Mouse (Mus musculus): ENCODE data around the gene Gnmt. TPM values are rescaled to one million over a fixed set of nuclear protein-coding genes. Genes with fewer than 3 reads are reported as not detected.
A peak's percentile ranks its signal among the peaks of the same experiment; 100 is the strongest.

Gnmt gene
- polyA plus RNA-seq, 1 experiment from 2014 or later, result 2.8 TPM

- Histone ChIP-seq H3K36me3 (peaks cover 53% of the 10 kb centered on the region), H3K27ac (no peak overlapping the region), H3K4me3 (replicated peaks) (no peak overlapping the region), H3K9me3 (replicated peaks) (no peaks in the 10 kb centered on the region), H3K9ac (no peak overlapping the region), H3K4me1 (peaks cover 23% of the 10 kb centered on the region), H3K27me3 (no peaks in the 10 kb centered on the region), H3K4me2 (no peak overlapping the region)
- 82% methylated on average over 6 of the region's 6 CpGs for WGBS
- ATAC-seq (replicated peaks; ENCODE audit: low FRiP score), result no peak
Measured at GRCm38 (mm10) chr17:46698515-46698914, 30.5 kb downstream of the Gnmt start.

GRCm38 (mm10) chr17:46694517-46695063 is 34.4 kb downstream of the Gnmt start:
- no peaks in the 10 kb centered on the region for H3K4me1 ChIP-seq
- H3K36me3 ChIP-seq, result peaks cover 65% of the 10 kb centered on the region
- H3K4me2 ChIP-seq, result no peak overlapping the region
- WGBS, result 44% methylated on average over 1 of the region's 1 CpGs
- no peak for ATAC-seq (replicated peaks; ENCODE audit: low FRiP score)
- no peaks in the 10 kb centered on the region for H3K9me3 ChIP-seq (replicated peaks)
- no peak overlapping the region for H3K27ac ChIP-seq
- no peaks in the 10 kb centered on the region for H3K27me3 ChIP-seq
- no peak overlapping the region for H3K4me3 ChIP-seq (replicated peaks)
- no peak overlapping the region for H3K9ac ChIP-seq

GRCm38 (mm10) chr17:46691390-46691789 is 37.6 kb downstream of the Gnmt start:
- WGBS, result 88% methylated on average over 2 of the region's 2 CpGs
- Histone ChIP-seq H3K4me1 (no peaks in the 10 kb centered on the region), H3K27ac (no peak overlapping the region), H3K9me3 (replicated peaks) (no peaks in the 10 kb centered on the region), H3K9ac (no peak overlapping the region), H3K4me2 (no peak overlapping the region), H3K27me3 (no peaks in the 10 kb centered on the region), H3K36me3 (peaks cover 58% of the 10 kb centered on the region), H3K4me3 (replicated peaks) (no peak overlapping the region)
- ATAC-seq (replicated peaks; ENCODE audit: low FRiP score), result no peak

- Histone ChIP-seq H3K36me3 (peaks cover 58% of the 10 kb centered on the region), H3K27me3 (no peaks in the 10 kb centered on the region), H3K9me3 (replicated peaks) (no peaks in the 10 kb centered on the region), H3K4me1 (no peaks in the 10 kb centered on the region), H3K9ac (no peak overlapping the region), H3K4me3 (replicated peaks) (no peak overlapping the region), H3K4me2 (no peak overlapping the region), H3K27ac (no peak overlapping the region)
- no peak for ATAC-seq (replicated peaks; ENCODE audit: low FRiP score)
- 95% methylated on average over 12 of the region's 12 CpGs for WGBS
Measured at GRCm38 (mm10) chr17:46690665-46691064, 38.3 kb downstream of the Gnmt start.

- no peak overlapping the region for H3K4me2 ChIP-seq
- 84% methylated on average over 6 of the region's 6 CpGs for WGBS
- ATAC-seq (replicated peaks; ENCODE audit: low FRiP score), result no peak
- H3K27ac ChIP-seq, result no peak overlapping the region
- peaks cover 64% of the 10 kb centered on the region for H3K36me3 ChIP-seq
- H3K4me3 ChIP-seq (replicated peaks), result no peak overlapping the region
- H3K4me1 ChIP-seq, result peaks cover 10% of the 10 kb centered on the region
- no peaks in the 10 kb centered on the region for H3K9me3 ChIP-seq (replicated peaks)
- no peak overlapping the region for H3K9ac ChIP-seq
- H3K27me3 ChIP-seq, result no peaks in the 10 kb centered on the region
Measured at GRCm38 (mm10) chr17:46685913-46686312, 43.1 kb downstream of the Gnmt start.

- Histone ChIP-seq H3K9me3 (replicated peaks) (no peaks in the 10 kb centered on the region), H3K27ac (no peak overlapping the region), H3K4me2 (no peak overlapping the region), H3K27me3 (no peaks in the 10 kb centered on the region), H3K9ac (no peak overlapping the region), H3K36me3 (peaks cover 56% of the 10 kb centered on the region), H3K4me1 (peaks cover 32% of the 10 kb centered on the region), H3K4me3 (replicated peaks) (no peak overlapping the region)
- no peak for ATAC-seq (replicated peaks; ENCODE audit: low FRiP score)
- 83% methylated on average over 16 of the region's 16 CpGs for WGBS
Measured at GRCm38 (mm10) chr17:46682654-46683389, 46.1 kb downstream of the Gnmt start.

- WGBS, result 25% methylated on average over 12 of the region's 12 CpGs
- H3K4me2 ChIP-seq, result peak overlapping the region; percentile 89
- H3K4me3 ChIP-seq (replicated peaks), result peak overlapping the region; percentile 95
- H3K36me3 ChIP-seq, result peaks cover 57% of the 10 kb centered on the region
- H3K27ac ChIP-seq, result peak overlapping the region; percentile 84
- no peaks in the 10 kb centered on the region for H3K9me3 ChIP-seq (replicated peaks)
- H3K27me3 ChIP-seq, result no peaks in the 10 kb centered on the region
- peak overlapping the region; percentile 62 for H3K9ac ChIP-seq
- peaks cover 36% of the 10 kb centered on the region for H3K4me1 ChIP-seq
- ATAC-seq (replicated peaks; ENCODE audit: low FRiP score), result peak; percentile 0; the same call in 1 of the 2 replicates
Measured at GRCm38 (mm10) chr17:46681466-46682118, 47.4 kb downstream of the Gnmt start.

- ATAC-seq (replicated peaks; ENCODE audit: low FRiP score), result peak; percentile 97
- peak within 1 kb of the TSS; percentile 97 for H3K27ac ChIP-seq
- peaks cover 57% of the 10 kb centered on the region for H3K36me3 ChIP-seq
- H3K4me1 ChIP-seq, result peaks cover 36% of the 10 kb centered on the region
- no peaks in the 10 kb centered on the region for H3K27me3 ChIP-seq
- H3K4me3 ChIP-seq (replicated peaks), result peak within 1 kb of the TSS; percentile 95
- H3K9ac ChIP-seq, result peak within 1 kb of the TSS; percentile 86
- WGBS, result under 1% methylated on average over 49 of the region's 49 CpGs
- peak within 1 kb of the TSS; percentile 89 for H3K4me2 ChIP-seq
- no peaks in the 10 kb centered on the region for H3K9me3 ChIP-seq (replicated peaks)
Measured at GRCm38 (mm10) chr17:46680760-46681373, 48.1 kb downstream of the Gnmt start, which contains the start of gene Klhdc3. TSS of gene Klhdc3 (minus strand) at chr17:46680914.

GRCm38 (mm10) chr17:46679843-46680759 is 48.9 kb downstream of the Gnmt start:
- ATAC-seq (replicated peaks; ENCODE audit: low FRiP score), result peak; percentile 12
- H3K36me3 ChIP-seq, result peaks cover 57% of the 10 kb centered on the region
- peak overlapping the region; percentile 89 for H3K4me2 ChIP-seq
- under 1% methylated on average over 34 of the region's 34 CpGs for WGBS
- no peaks in the 10 kb centered on the region for H3K9me3 ChIP-seq (replicated peaks)
- peak overlapping the region; percentile 86 for H3K9ac ChIP-seq
- H3K27me3 ChIP-seq, result no peaks in the 10 kb centered on the region
- H3K4me1 ChIP-seq, result peaks cover 38% of the 10 kb centered on the region
- H3K4me3 ChIP-seq (replicated peaks), result peak overlapping the region; percentile 95
- peak overlapping the region; percentile 97 for H3K27ac ChIP-seq

GRCm38 (mm10) chr17:46678911-46679310 is 50.1 kb downstream of the Gnmt start:
- WGBS, result 30% methylated on average over 9 of the region's 9 CpGs
- H3K4me3 ChIP-seq (replicated peaks), result peak overlapping the region; percentile 95
- H3K36me3 ChIP-seq, result peaks cover 52% of the 10 kb centered on the region
- peaks cover 47% of the 10 kb centered on the region for H3K4me1 ChIP-seq
- no peak for ATAC-seq (replicated peaks; ENCODE audit: low FRiP score)
- H3K4me2 ChIP-seq, result peak overlapping the region; percentile 89
- H3K27ac ChIP-seq, result peak overlapping the region; percentile 97
- H3K9me3 ChIP-seq (replicated peaks), result no peaks in the 10 kb centered on the region
- peak overlapping the region; percentile 86 for H3K9ac ChIP-seq
- H3K27me3 ChIP-seq, result no peaks in the 10 kb centered on the region

GRCm38 (mm10) chr17:46678416-46678815 is 50.6 kb downstream of the Gnmt start, which contains the start of gene Mea1:
TSS of gene Mea1 (plus strand) at chr17:46678793.
- H3K9ac ChIP-seq, result peak within 1 kb of the TSS; percentile 86
- peak within 1 kb of the TSS; percentile 89 for H3K4me2 ChIP-seq
- peak within 1 kb of the TSS; percentile 97 for H3K27ac ChIP-seq
- H3K9me3 ChIP-seq (replicated peaks), result no peaks in the 10 kb centered on the region
- H3K27me3 ChIP-seq, result no peaks in the 10 kb centered on the region
- peaks cover 47% of the 10 kb centered on the region for H3K36me3 ChIP-seq
- WGBS, result 68% methylated on average over 8 of the region's 9 CpGs
- peak within 1 kb of the TSS; percentile 95 for H3K4me3 ChIP-seq (replicated peaks)
- no peak for ATAC-seq (replicated peaks; ENCODE audit: low FRiP score)
- H3K4me1 ChIP-seq, result peaks cover 48% of the 10 kb centered on the region

All from kidney, embryonic 15.5 days (tissue).